Comparison of ENCODE assay signal across 8 mouse cellular contexts in the genomic region with DNA sequence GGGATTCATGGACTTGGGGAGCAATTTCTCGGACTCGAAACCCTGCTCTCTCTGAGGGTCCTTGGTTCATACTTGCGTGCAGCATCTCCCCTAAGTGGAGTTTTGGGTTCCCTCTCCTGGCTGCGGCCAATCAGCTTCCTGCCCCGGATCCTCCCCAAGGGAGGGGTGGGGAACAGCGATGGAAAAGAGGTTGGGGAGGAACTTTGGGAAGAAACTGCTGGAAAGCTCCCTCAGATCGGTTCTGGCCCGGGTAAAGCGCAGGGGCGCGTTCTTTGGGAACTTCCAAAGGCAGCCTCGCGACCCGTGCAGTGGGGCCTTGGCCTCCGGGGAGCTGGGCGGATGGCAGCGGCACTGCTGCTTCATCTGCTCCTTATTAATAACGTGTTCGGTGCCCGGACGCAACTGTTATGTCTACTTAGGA. TPM values are rescaled to one million over a fixed set of nuclear protein-coding genes. Genes with fewer than 3 reads are reported as not detected.
DNase-seq lines count a peak whose midpoint lies in the region; ATAC-seq and TF ChIP-seq lines count a peak whose summit lies in the region.

No protein-coding gene starts in this region.

- no peak overlapping the region for H3K27ac ChIP-seq in bone marrow macrophage, adult 2 months (ENCODE audit: insufficient read depth, low read depth, low read length)
- peak overlapping the region; percentile 76 for H3K27ac ChIP-seq in hindbrain, embryonic 16.5 days (ENCODE audit: low read depth, low read length)
- H3K27ac ChIP-seq in lung, embryonic 15.5 days, result peak overlapping the region; percentile 96
- peak overlapping the region; percentile 74 for H3K27ac ChIP-seq in small intestine, adult 2 months (ENCODE audit: insufficient read depth, low read depth, low read length)

- DNase-seq in right cerebral cortex, postnatal 25 days, result peak; percentile 37
- DNase-seq in right cerebral cortex, postnatal 36 days (ENCODE audit: low spot score in 2 of 2), result no peak
- peak; percentile 50 for DNase-seq in gastrocnemius, adult 18-20 months (ENCODE audit: low spot score)
- no peak for DNase-seq in right cerebral cortex, adult 18-20 months

- no peak for TF ChIP-seq CTCF in bone marrow macrophage, adult 2 months (IDR thresholded peaks at IDR 0.05; ENCODE audit: low read depth, low read length)
- no peak for TF ChIP-seq CTCF in small intestine, adult 2 months (IDR thresholded peaks at IDR 0.05; ENCODE audit: extremely low read depth, insufficient read length, insufficient replicate concordance, low read depth, low read length)

- H3K4me1 ChIP-seq in bone marrow macrophage, adult 2 months (ENCODE audit: control insufficient read depth, insufficient read depth, low read length), result peaks cover 5% of the 10 kb centered on the region; the same call in 1 of the 2 replicates
- H3K4me1 ChIP-seq in hindbrain, embryonic 16.5 days (ENCODE audit: control insufficient read depth, insufficient read depth, low read depth, low read length), result peaks cover 31% of the 10 kb centered on the region
- peaks cover 53% of the 10 kb centered on the region for H3K4me1 ChIP-seq in lung, embryonic 15.5 days
- peaks cover 15% of the 10 kb centered on the region for H3K4me1 ChIP-seq in small intestine, adult 2 months (ENCODE audit: control insufficient read depth, insufficient read depth, insufficient read length, low read length)

- peak overlapping the region; percentile 65 for H3K9ac ChIP-seq in hindbrain, embryonic 16.5 days (ENCODE audit: low read depth, low read length)
- H3K9ac ChIP-seq in lung, embryonic 15.5 days, result peak overlapping the region; percentile 79

- no peaks in the 10 kb centered on the region for H3K36me3 ChIP-seq in hindbrain, embryonic 16.5 days (ENCODE audit: control insufficient read depth, insufficient read depth, low read length)
- no peaks in the 10 kb centered on the region for H3K36me3 ChIP-seq in lung, embryonic 15.5 days
- no peaks in the 10 kb centered on the region for H3K36me3 ChIP-seq in small intestine, adult 2 months (ENCODE audit: control insufficient read depth, insufficient read depth, low read length)

- H3K4me2 ChIP-seq in hindbrain, embryonic 16.5 days (ENCODE audit: low read length), result peak overlapping the region; percentile 99
- peak overlapping the region; percentile 74 for H3K4me2 ChIP-seq in lung, embryonic 15.5 days

- WGBS in hindbrain, embryonic 16.5 days, result under 1% methylated on average over 21 of the region's 21 CpGs
- under 1% methylated on average over 21 of the region's 21 CpGs for WGBS in lung, embryonic 15.5 days
- under 1% methylated on average over 21 of the region's 21 CpGs for WGBS in small intestine, adult 2 months

- TF ChIP-seq POLR2A in bone marrow macrophage, adult 2 months (IDR thresholded peaks at IDR 0.05; ENCODE audit: borderline replicate concordance, low read depth, low read length), result no peak
- no peak for TF ChIP-seq POLR2A in small intestine, adult 2 months (IDR thresholded peaks at IDR 0.05; ENCODE audit: low read depth, low read length)

- no peak for ATAC-seq in hindbrain, embryonic 16.5 days
- peak; percentile 41; the same call in 1 of the 2 replicates for ATAC-seq in lung, embryonic 15.5 days (ENCODE audit: borderline replicate concordance, extremely low read depth, low FRiP score, low TSS enrichment)

- no peaks in the 10 kb centered on the region for H3K27me3 ChIP-seq in hindbrain, embryonic 16.5 days (replicated peaks; ENCODE audit: control insufficient read depth, insufficient read depth, low read length)
- H3K27me3 ChIP-seq in lung, embryonic 15.5 days, result no peaks in the 10 kb centered on the region
- no peaks in the 10 kb centered on the region for H3K27me3 ChIP-seq in small intestine, adult 2 months (ENCODE audit: control insufficient read depth, insufficient read depth, low read length)

- H3K9me3 ChIP-seq in hindbrain, embryonic 16.5 days (ENCODE audit: control insufficient read depth, low read length), result peaks cover 2% of the 10 kb centered on the region; the same call in 1 of the 2 replicates
- no peaks in the 10 kb centered on the region for H3K9me3 ChIP-seq in lung, embryonic 15.5 days

- peak overlapping the region; percentile 67 for H3K4me3 ChIP-seq in bone marrow macrophage, adult 2 months (ENCODE audit: insufficient read depth, low read length)
- peak overlapping the region; percentile 68 for H3K4me3 ChIP-seq in hindbrain, embryonic 16.5 days (ENCODE audit: low read length)
- H3K4me3 ChIP-seq in lung, embryonic 15.5 days, result peak overlapping the region; percentile 72
- peak overlapping the region; percentile 82 for H3K4me3 ChIP-seq in small intestine, adult 2 months (ENCODE audit: low read depth, low read length)

RNA-seq across cellular contexts. Expression of a gene that starts 1.0 kb away (rescaled TPM):
- polyA plus RNA-seq in bone marrow macrophage, adult 2 months (2012; ENCODE audit: insufficient read depth, insufficient read length, missing spikeins), result 3.4 and 3.8 TPM in 2 replicates
- total RNA-seq in gastrocnemius, adult 18-20 months (2021), result 1 to 10 TPM; 8.8 to 9.6 TPM
- 4.5 and 5.3 TPM in 2 replicates for polyA plus RNA-seq in hindbrain, embryonic 16.5 days (2015; fragmentation: Nextera tagmentation; extraction: Ambion mirVana)
- polyA plus RNA-seq in lung, embryonic 15.5 days (2015; fragmentation: Nextera tagmentation; extraction: Ambion mirVana), result 10.0 and 11.4 TPM in 2 replicates
- 6.4 and 12.0 TPM in 2 replicates for polyA plus RNA-seq in small intestine, adult 2 months (2012; rRNA removed)

RNA-seq across cellular contexts. Expression of a gene that starts 13.8 kb away (rescaled TPM):
- polyA plus RNA-seq in bone marrow macrophage, adult 2 months (2012; ENCODE audit: insufficient read depth, insufficient read length, missing spikeins), result 8.1 and 14.2 TPM in 2 replicates
- total RNA-seq in gastrocnemius, adult 18-20 months (2021), result 10 to 100 TPM; 14.4 to 21.7 TPM
- polyA plus RNA-seq in hindbrain, embryonic 16.5 days (2015; fragmentation: Nextera tagmentation; extraction: Ambion mirVana), result 161 and 163 TPM in 2 replicates
- 66.8 and 68.4 TPM in 2 replicates for polyA plus RNA-seq in lung, embryonic 15.5 days (2015; fragmentation: Nextera tagmentation; extraction: Ambion mirVana)
- polyA plus RNA-seq in small intestine, adult 2 months (2012; rRNA removed), result 2.5 and 3.9 TPM in 2 replicates

Comparison
In these comparisons a context has a peak if more than half of its experiments do, and no peak if none do; other contexts are left out.
1. DNase-seq: peak in right cerebral cortex, postnatal 25 days (single experiment) and gastrocnemius, adult 18-20 months (single experiment); none in right cerebral cortex, postnatal 36 days (0 of 2) and right cerebral cortex, adult 18-20 months (single experiment).
2. Peak in every context shown above with its lines, with median percentiles within 50 percentile points of each other: H3K4me3 ChIP-seq.